Mouse (Mus musculus) CH12.LX (cell line): ENCODE data around the gene Ganab. TPM values are rescaled to one million over a fixed set of nuclear protein-coding genes. Genes with fewer than 3 reads are reported as not detected.

ENCODE experiments used
- DNase-seq: peaks from one replicate; pipeline ENCODE4 v3.0.0-alpha.2; 2013; ENCODE audit errors: extremely low read depth
- H3K27ac ChIP-seq: 2 replicates; pipeline ENCODE4 v1.5.1; 2012; ENCODE audit warnings: low read depth, mild to moderate bottlenecking, control low read depth, moderate library complexity; ENCODE audit not compliant: insufficient read depth
- H3K27me3 ChIP-seq: replicated peaks from 2 replicates; pipeline ENCODE3; 2012; ENCODE audit warnings: inconsistent platforms
- H3K36me3 ChIP-seq, 2 experiments: replicated peaks in 1 of 2; 2 replicates each; pipeline versions ENCODE3 to v1.6.1; 2012; ENCODE audit warnings: inconsistent platforms in 1 of 2, low read length in 1 of 2, mild to moderate bottlenecking in 1 of 2, mixed read lengths in 1 of 2, moderate library complexity in 1 of 2; ENCODE audit not compliant: control insufficient read depth in 1 of 2, insufficient read depth in 1 of 2
- H3K4me1 ChIP-seq, 2 experiments: 2 replicates each; pipeline ENCODE4 v1.6.1; 2012; ENCODE audit warnings: inconsistent platforms in 1 of 2, moderate library complexity in 1 of 2; ENCODE audit not compliant: insufficient read depth in 2 of 2, control insufficient read depth in 1 of 2
- H3K4me2 ChIP-seq: 2 replicates; pipeline ENCODE4 v1.6.1; 2012; ENCODE audit warnings: low read depth, mild to moderate bottlenecking, control low read depth; ENCODE audit not compliant: poor library complexity, insufficient read depth, severe bottlenecking
- H3K4me3 ChIP-seq, 3 experiments: fragments of 150-350 bp in 1 of 3; sonication (generic) in 1 of 3; replicated peaks in 1 of 3; 2 replicates each; pipeline versions ENCODE3 to v1.5.1; 2011 to 2012; ENCODE audit warnings: low read depth in 2 of 3, low read length in 2 of 3, mild to moderate bottlenecking in 2 of 3, moderate library complexity in 2 of 3, control low read depth in 1 of 3, improper control_type of control experiment in 1 of 3, inconsistent platforms in 1 of 3, mixed read lengths in 1 of 3; ENCODE audit not compliant: poor library complexity in 1 of 3
- H3K79me2 ChIP-seq: replicated peaks from 2 replicates; pipeline ENCODE4 v1.6.1; 2012; ENCODE audit warnings: mild to moderate bottlenecking, moderate library complexity; ENCODE audit not compliant: control insufficient read depth, poor library complexity, insufficient read depth, severe bottlenecking; ENCODE audit errors: extremely low read depth
- H3K9ac ChIP-seq: 2 replicates; pipeline ENCODE4 v1.6.1; 2012; ENCODE audit warnings: low read depth, mild to moderate bottlenecking, control low read depth, moderate library complexity; ENCODE audit not compliant: insufficient read depth
- H3K9me3 ChIP-seq: replicated peaks from 2 replicates; pipeline ENCODE3; 2012; ENCODE audit warnings: low read length, inconsistent platforms, mixed read lengths
- BHLHE40 ChIP-seq: IDR thresholded peaks from 2 replicates; pipeline ENCODE4 v1.6.1; 2011; ENCODE audit warnings: mild to moderate bottlenecking, low read depth, low read length, improper control_type of control experiment
- GABPA ChIP-seq: IDR thresholded peaks from 2 replicates; pipeline ENCODE4 v1.6.1; 2012; ENCODE audit warnings: low read depth, low read length, improper control_type of control experiment, inconsistent platforms; ENCODE audit not compliant: insufficient replicate concordance
- HCFC1 ChIP-seq: IDR thresholded peaks from 2 replicates; pipeline ENCODE4 v1.6.1; 2012; ENCODE audit warnings: low read depth, mild to moderate bottlenecking, inconsistent platforms, low read length, improper control_type of control experiment
- IRF4 ChIP-seq: IDR thresholded peaks from 2 replicates; pipeline ENCODE4 v1.6.1; 2014; ENCODE audit warnings: low read depth, mild to moderate bottlenecking, inconsistent platforms, low read length, improper control_type of control experiment
- JUN ChIP-seq: IDR thresholded peaks from 2 replicates; pipeline ENCODE4 v1.6.1; 2011; ENCODE audit warnings: low read depth, mild to moderate bottlenecking, low read length, improper control_type of control experiment, moderate library complexity; ENCODE audit not compliant: insufficient read depth
- MAFK ChIP-seq: IDR thresholded peaks from 2 replicates; pipeline ENCODE4 v1.6.1; 2011; ENCODE audit warnings: low read length, improper control_type of control experiment; ENCODE audit not compliant: insufficient replicate concordance
- MAZ ChIP-seq: IDR thresholded peaks from 2 replicates; pipeline ENCODE4 v1.6.1; 2012; ENCODE audit warnings: low read depth, mild to moderate bottlenecking, inconsistent platforms, low read length, improper control_type of control experiment, moderate library complexity
- MXI1 ChIP-seq: IDR thresholded peaks from 2 replicates; pipeline ENCODE4 v1.6.1; 2011; ENCODE audit warnings: mild to moderate bottlenecking, low read depth, low read length, improper control_type of control experiment
- NELFE ChIP-seq: IDR thresholded peaks from 2 replicates; pipeline ENCODE4 v1.6.1; 2011; ENCODE audit warnings: low read depth, low read length, improper control_type of control experiment
- POLR2A ChIP-seq: IDR thresholded peaks from 2 replicates; pipeline ENCODE4 v1.6.1; 2011; ENCODE audit warnings: low read depth, mild to moderate bottlenecking, improper control_type of control experiment, low read length
- POLR2AphosphoS2 ChIP-seq: IDR thresholded peaks from 2 replicates; pipeline ENCODE4 v1.6.1; 2011; ENCODE audit warnings: low read depth, low read length, improper control_type of control experiment
- RAD21 ChIP-seq: IDR thresholded peaks from 2 replicates; pipeline ENCODE4 v1.6.1; 2011; ENCODE audit warnings: low read depth, mild to moderate bottlenecking, low read length, improper control_type of control experiment, moderate library complexity
- RCOR1 ChIP-seq: conservative IDR thresholded peaks from 2 replicates; pipeline ENCODE4 v1.6.1; 2012; ENCODE audit warnings: low read depth, mild to moderate bottlenecking, inconsistent platforms, low read length, improper control_type of control experiment
- SIN3A ChIP-seq: IDR thresholded peaks from 2 replicates; pipeline ENCODE4 v1.6.1; 2012; ENCODE audit warnings: low read length, improper control_type of control experiment, inconsistent platforms
- TCF12 ChIP-seq: IDR thresholded peaks from 2 replicates; pipeline ENCODE4 v1.6.1; 2014; ENCODE audit warnings: low read depth, mild to moderate bottlenecking, inconsistent platforms, low read length, improper control_type of control experiment
- USF1 ChIP-seq: IDR thresholded peaks from 2 replicates; pipeline ENCODE4 v1.6.1; 2014; ENCODE audit warnings: low read depth, mild to moderate bottlenecking, inconsistent platforms, low read length, improper control_type of control experiment
- ZMIZ1 ChIP-seq: IDR thresholded peaks from 2 replicates; pipeline ENCODE4 v1.6.1; 2012; ENCODE audit warnings: low read depth, mild to moderate bottlenecking, inconsistent platforms, low read length, improper control_type of control experiment
- ZNF384 ChIP-seq: IDR thresholded peaks from 2 replicates; pipeline ENCODE4 v1.6.1; 2012; ENCODE audit warnings: low read depth, low read length, improper control_type of control experiment, inconsistent platforms
- dilution Hi-C: fragments of 300-500 bp; cut with MboI; formaldehyde crosslinking; loops from 2 replicates; pipeline ENCODE4 v1.14.3; 2020; ENCODE audit warnings: low sequenced_read_pairs; ENCODE audit not compliant: extremely low pct_unique_long_range_greater_than_20kb, extremely low pct_ligation_motif_present
- in situ Hi-C: fragments of 300-500 bp; cut with MboI; formaldehyde crosslinking; loops from 3 replicates; pipeline ENCODE4 v1.14.3; 2019; ENCODE audit warnings: low sequenced_read_pairs, low pct_ligation_motif_present, low pct_unique_long_range_greater_than_20kb, mixed read lengths
- polyA plus RNA-seq: library from polyadenylated mRNA; unstranded; fragments of >175 nt; gene quantifications from 2 replicates; pipeline ENCODE4 v1.2.1, GENCODE M21; 2012; ENCODE audit warnings: low read depth; ENCODE audit not compliant: insufficient read length
- total RNA-seq, 2 experiments: library from RNA; depleted of rRNA; stranded (reverse); fragments of 300-350 nt in 1 of 2; fragments of >200 nt in 1 of 2; gene quantifications; 2 replicates each; pipeline ENCODE4 v1.2.3; 2012 to 2014

The Ganab gene
- total and polyA plus RNA-seq, 3 experiments = 97.0 to 169 (median 143) TPM

DNA sequence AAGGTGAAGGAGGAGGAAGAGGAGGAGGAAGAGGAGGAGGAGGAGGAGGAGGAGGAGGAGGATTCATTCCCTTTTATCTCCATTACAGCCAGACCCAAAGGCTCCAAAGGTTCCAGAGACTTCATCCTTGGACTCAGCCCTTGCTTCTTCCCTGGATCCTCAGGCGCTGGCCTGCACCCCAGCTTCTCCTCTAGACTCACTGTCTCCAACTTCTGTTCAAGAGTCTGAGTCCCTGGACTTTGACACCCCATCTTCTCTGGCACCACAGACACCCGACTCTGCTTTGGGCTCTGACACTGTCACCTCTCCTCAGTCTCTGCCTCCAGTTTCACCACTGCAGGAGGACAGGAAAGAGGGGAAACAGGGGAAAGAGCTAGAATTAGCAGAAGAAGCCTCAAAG, 64.4 kb downstream of the Ganab start:
- Histone ChIP-seq H3K4me1 (peaks cover 3 to 22% of the 10 kb centered on the region in 2 experiments; a peak in 3 of 4 replicates), H3K9me3 (no peaks in the 10 kb centered on the region), H3K9ac (no peak overlapping the region), H3K79me2 (peaks cover 39% of the 10 kb centered on the region), H3K4me3 (no peak overlapping the region), H3K4me2 (no peak overlapping the region), H3K36me3 (peaks cover 75 to 86% of the 10 kb centered on the region in 2 experiments), H3K27ac (no peak overlapping the region)
- DNase-seq = no peak
- in situ Hi-C loops = no loop called here
- no peak for TF ChIP-seq ZMIZ1
- TF ChIP-seq MAZ = no peak
- no peak for TF ChIP-seq MXI1
- no peak for TF ChIP-seq ZNF384
- TF ChIP-seq POLR2A = no peak
- TF ChIP-seq NELFE = no peak
- TF ChIP-seq RCOR1 = no peak
- TF ChIP-seq USF1 = no peak
- TF ChIP-seq HCFC1 = no peak
- TF ChIP-seq RAD21 = no peak
- TF ChIP-seq BHLHE40 = no peak
- no peak for TF ChIP-seq SIN3A
- no peak for TF ChIP-seq JUN
- no peak for TF ChIP-seq IRF4
- TF ChIP-seq, all 38 proteins: peak for 0
- dilution Hi-C loops = no loop called here
- no peaks in the 10 kb centered on the region for H3K27me3 ChIP-seq

DNA sequence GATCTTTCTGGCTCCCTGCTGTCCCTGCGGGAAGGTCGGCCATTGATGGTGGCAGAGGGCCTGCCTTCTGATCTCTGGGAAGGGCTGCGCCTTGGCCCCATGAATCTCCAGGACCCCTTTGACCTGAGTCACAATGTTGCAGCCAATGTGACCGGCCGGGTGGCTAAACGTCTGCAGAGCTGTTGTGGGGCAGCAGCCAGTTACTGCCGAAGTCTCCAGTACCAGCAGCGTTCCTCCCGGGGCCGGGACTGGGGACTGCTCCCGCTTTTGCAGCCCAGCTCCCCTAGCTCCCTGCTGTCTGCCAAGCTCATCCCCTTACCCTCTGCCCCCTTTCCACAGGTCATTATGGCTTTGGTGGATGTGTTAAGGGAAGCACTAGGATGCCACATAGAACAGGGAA, 67.2 kb downstream of the Ganab start:
- no peak overlapping the region for H3K4me3 ChIP-seq
- H3K27ac ChIP-seq = no peak overlapping the region
- peaks cover 7 to 30% of the 10 kb centered on the region in 2 experiments; a peak in 3 of 4 replicates for H3K4me1 ChIP-seq
- no peaks in the 10 kb centered on the region for H3K27me3 ChIP-seq
- dilution Hi-C loops (no loop called here), in situ Hi-C loops (no loop called here)
- H3K79me2 ChIP-seq = peaks cover 46% of the 10 kb centered on the region
- no peak overlapping the region for H3K9ac ChIP-seq
- no peak overlapping the region for H3K4me2 ChIP-seq
- peaks cover 70 to 81% of the 10 kb centered on the region in 2 experiments for H3K36me3 ChIP-seq
- H3K9me3 ChIP-seq = no peaks in the 10 kb centered on the region
- no peak for TF ChIP-seq MAFK
- no peak for TF ChIP-seq GABPA
- no peak for TF ChIP-seq RAD21
- TF ChIP-seq USF1 = no peak
- TF ChIP-seq TCF12 = no peak
- no peak for TF ChIP-seq POLR2AphosphoS2
- DNase-seq = no peak
